Mouse (Mus musculus) ES-Bruce4 (cell line): ENCODE data around the gene Zfp189. TPM values are rescaled to one million over a fixed set of nuclear protein-coding genes. Genes with fewer than 3 reads are reported as not detected.
A peak's percentile ranks its signal among the peaks of the same experiment; 100 is the strongest.
"Not testable (repeated sequence)": the region's sequence is repeated elsewhere in the genome, so short reads cannot be mapped to it uniquely, and the experiment has no call there.

Source experiments
- H3K27ac ChIP-seq: 2 replicates; pipeline ENCODE4 v1.5.1; 2012; ENCODE audit warnings: low read length, inconsistent platforms; ENCODE audit not compliant: insufficient read depth
- H3K27me3 ChIP-seq: 2 replicates; pipeline ENCODE4 v1.6.1; 2012; ENCODE audit warnings: mild to moderate bottlenecking, low read length, inconsistent platforms; ENCODE audit not compliant: control insufficient read depth, poor library complexity, insufficient read depth, severe bottlenecking
- H3K36me3 ChIP-seq: 2 replicates; pipeline ENCODE4 v1.6.1; 2012; ENCODE audit warnings: inconsistent platforms, mild to moderate bottlenecking, low read length, moderate library complexity; ENCODE audit not compliant: control insufficient read depth, poor library complexity, insufficient read depth, severe bottlenecking
- H3K4me1 ChIP-seq: one replicate; pipeline ENCODE4 v1.8.1; 2011; ENCODE audit warnings: low read length; ENCODE audit not compliant: control insufficient read depth, insufficient read depth
- H3K4me3 ChIP-seq: 2 replicates; pipeline ENCODE4 v1.5.1; 2011; ENCODE audit warnings: low read depth, mild to moderate bottlenecking, low read length
- H3K9ac ChIP-seq: 2 replicates; pipeline ENCODE4 v1.6.1; 2012; ENCODE audit warnings: low read depth, mild to moderate bottlenecking, inconsistent platforms; ENCODE audit not compliant: poor library complexity, severe bottlenecking
- H3K9me3 ChIP-seq: replicated peaks from 2 replicates; pipeline ENCODE4 v1.6.1; 2012; ENCODE audit warnings: mild to moderate bottlenecking, low read length, inconsistent platforms; ENCODE audit not compliant: control insufficient read depth, poor library complexity, insufficient read depth, severe bottlenecking
- CTCF ChIP-seq: IDR thresholded peaks from one replicate; pipeline ENCODE4 v1.8.1; 2011; ENCODE audit warnings: low read depth, low read length
- EP300 ChIP-seq: IDR thresholded peaks from 2 replicates; pipeline ENCODE4 v1.6.1; 2011; ENCODE audit warnings: low read depth, low read length; ENCODE audit not compliant: insufficient read depth
- POLR2A ChIP-seq: IDR thresholded peaks from one replicate; pipeline ENCODE4 v1.8.1; 2011; ENCODE audit warnings: low read length; ENCODE audit not compliant: insufficient read depth
- polyA plus RNA-seq: library from polyadenylated mRNA; stranded (reverse); fragments of >200 nt; gene quantifications from 2 replicates; pipeline ENCODE4 v1.2.4, GENCODE M21; 2011; ENCODE audit warnings: low read depth; ENCODE audit not compliant: missing spikeins, insufficient read depth, insufficient read length

Zfp189 gene
- polyA plus RNA-seq, 1 experiment, result 5.0 TPM

DNA sequence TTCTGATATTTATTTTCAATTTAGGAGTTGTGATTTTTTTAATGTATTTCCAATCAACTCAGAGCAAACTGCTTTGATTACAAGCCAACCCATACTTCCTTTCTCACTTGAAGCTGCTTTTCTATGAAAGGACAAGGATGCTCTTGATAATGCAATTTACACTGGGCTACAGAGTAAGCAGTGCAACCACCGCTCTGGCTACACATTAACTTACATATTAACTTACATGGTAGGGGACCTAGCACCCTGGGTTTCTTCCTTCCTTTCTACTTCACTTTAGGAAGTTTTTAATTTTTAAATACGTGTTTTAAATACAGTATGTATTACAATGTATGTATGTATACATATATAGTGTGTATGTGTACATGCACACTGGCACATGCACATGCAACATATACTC is 11.8 kb upstream of the Zfp189 start:
- Histone ChIP-seq H3K36me3 (peaks cover 20% of the 10 kb centered on the region), H3K4me1 (no peaks in the 10 kb centered on the region), H3K27ac (no peak overlapping the region), H3K9ac (no peak overlapping the region), H3K9me3 (no peaks in the 10 kb centered on the region), H3K27me3 (no peaks in the 10 kb centered on the region), H3K4me3 (no peak overlapping the region)
- TF ChIP-seq POLR2A (no peak), EP300 (no peak), CTCF (no peak)

DNA sequence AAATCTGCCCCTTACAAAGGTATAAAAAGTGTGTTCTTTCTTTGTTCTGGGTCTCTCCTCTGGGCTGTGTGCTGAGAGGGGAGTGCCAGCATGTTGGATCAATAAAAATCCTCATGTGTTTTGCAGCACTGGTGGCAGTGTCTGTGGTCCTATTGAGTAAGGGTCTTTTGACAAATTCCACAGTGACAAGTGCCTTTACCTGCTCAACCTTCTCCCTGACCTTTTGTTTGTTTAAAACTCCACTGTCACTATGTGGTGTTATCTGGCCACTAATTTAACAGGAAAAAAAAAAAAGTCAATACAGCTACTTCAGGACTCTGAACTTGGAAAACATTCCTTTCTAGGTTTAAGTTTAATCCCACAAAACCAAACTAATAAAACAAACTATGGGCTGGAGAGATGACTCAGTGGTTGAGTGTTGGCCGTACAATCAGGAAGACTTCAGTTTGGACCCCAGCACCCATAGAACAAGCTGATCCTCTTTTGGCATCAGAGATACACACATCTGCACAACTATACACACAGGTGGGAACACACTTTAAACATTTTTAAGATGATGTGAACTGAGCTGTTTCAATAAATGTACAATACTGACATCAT is 10.6 kb upstream of the Zfp189 start:
- not testable (repeated sequence) for H3K4me1 ChIP-seq, H3K9ac ChIP-seq, H3K27me3 ChIP-seq, H3K4me3 ChIP-seq, H3K9me3 ChIP-seq, H3K27ac ChIP-seq
- H3K36me3 ChIP-seq, result peaks cover 24% of the 10 kb centered on the region

DNA sequence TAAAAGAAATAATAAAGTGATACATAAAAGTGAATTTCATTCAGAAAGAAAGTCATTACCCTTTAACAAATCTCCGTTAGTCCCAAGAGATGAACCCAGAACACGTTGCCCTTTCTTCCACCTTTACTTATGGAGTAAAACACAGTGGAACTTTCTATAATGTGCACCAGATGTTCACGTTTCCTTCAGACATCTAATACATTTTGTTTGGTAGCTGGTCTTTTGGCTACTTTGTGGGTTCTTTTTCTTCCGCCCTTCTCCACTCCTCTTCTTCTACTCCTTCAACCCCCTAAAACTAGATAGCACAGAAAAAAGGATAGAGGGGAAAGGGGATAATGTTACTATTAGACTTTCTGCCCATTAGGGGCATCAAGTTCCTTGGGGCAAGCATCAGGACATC is 8.3 kb upstream of the Zfp189 start:
- no peaks in the 10 kb centered on the region for H3K27me3 ChIP-seq
- H3K9me3 ChIP-seq, result no peaks in the 10 kb centered on the region
- H3K36me3 ChIP-seq, result peaks cover 24% of the 10 kb centered on the region
- H3K27ac ChIP-seq, result no peak overlapping the region
- H3K4me1 ChIP-seq, result no peaks in the 10 kb centered on the region
- H3K9ac ChIP-seq, result no peak overlapping the region
- TF ChIP-seq EP300, result no peak
- no peak for TF ChIP-seq POLR2A
- no peak for TF ChIP-seq CTCF
- H3K4me3 ChIP-seq, result no peak overlapping the region

DNA sequence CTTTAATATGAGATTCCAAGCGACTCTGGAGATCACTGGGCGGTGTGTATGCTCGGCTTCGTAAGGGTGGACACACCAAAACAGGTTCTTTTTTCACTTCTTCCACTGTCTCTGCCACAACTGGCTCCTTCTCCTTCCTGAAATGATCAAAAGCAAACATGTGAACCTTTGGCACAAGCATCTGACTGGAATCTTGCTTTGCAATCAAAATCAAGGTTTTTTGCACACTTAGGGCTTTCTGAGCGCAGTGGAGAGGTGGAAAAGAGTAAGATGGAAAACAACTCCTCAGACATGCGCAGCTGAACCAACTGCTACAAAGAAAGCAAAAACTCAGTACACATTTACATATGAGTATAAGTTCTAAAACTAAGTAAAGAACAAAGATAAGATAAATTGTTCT is 6.5 kb upstream of the Zfp189 start:
- peaks cover 24% of the 10 kb centered on the region for H3K36me3 ChIP-seq
- no peaks in the 10 kb centered on the region for H3K27me3 ChIP-seq
- no peak for TF ChIP-seq CTCF
- no peak for TF ChIP-seq POLR2A
- TF ChIP-seq EP300, result no peak
- no peak overlapping the region for H3K27ac ChIP-seq
- no peaks in the 10 kb centered on the region for H3K9me3 ChIP-seq
- H3K4me3 ChIP-seq, result no peak overlapping the region
- H3K4me1 ChIP-seq, result no peaks in the 10 kb centered on the region
- no peak overlapping the region for H3K9ac ChIP-seq

DNA sequence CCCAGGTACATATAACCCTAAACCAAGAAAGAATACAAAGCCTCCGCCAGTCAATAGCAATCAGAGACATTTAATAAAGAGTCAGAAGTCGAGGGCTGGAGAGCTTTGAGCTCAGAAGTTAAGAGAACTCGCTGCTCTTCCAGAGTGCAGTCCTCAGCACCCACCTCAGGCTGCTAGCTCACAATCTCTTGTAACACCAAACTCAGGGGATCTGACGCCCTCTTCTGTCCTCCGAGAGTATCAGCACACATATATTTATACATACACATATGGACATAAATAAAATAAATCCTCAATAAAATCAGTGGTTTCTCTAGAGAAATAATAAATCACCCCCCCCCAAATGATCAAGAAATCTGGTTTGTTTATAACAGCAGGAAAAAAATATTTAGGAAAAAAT is 1.5 kb upstream of the Zfp189 start:
- TF ChIP-seq EP300, result no peak
- TF ChIP-seq POLR2A, result no peak
- TF ChIP-seq CTCF, result peak; percentile 36
- Histone ChIP-seq H3K4me1 (no peaks in the 10 kb centered on the region), H3K36me3 (peaks cover 1% of the 10 kb centered on the region), H3K9me3 (no peaks in the 10 kb centered on the region), H3K9ac (no peak overlapping the region), H3K27me3 (no peaks in the 10 kb centered on the region), H3K27ac (no peak overlapping the region), H3K4me3 (no peak overlapping the region)

DNA sequence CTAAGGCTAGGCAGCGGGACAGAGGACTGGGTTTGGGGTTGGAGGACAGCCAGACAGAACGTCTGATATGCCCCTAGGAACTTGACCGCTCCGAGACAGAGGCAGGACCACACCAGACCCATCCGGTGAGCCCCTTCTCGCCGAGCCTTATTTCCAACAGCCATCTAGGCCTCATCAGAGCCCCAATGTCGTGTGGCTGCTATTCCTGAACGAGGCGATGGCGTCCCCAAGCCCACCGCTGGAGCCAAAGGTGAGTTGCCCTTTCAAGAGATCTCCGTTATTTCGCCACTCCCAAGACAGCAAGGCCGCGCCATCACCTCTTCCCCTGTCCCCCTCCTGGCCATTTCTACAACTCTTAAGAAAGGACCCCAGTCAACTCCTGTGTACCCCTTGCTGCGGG is 370 bp downstream of the Zfp189 start:
- Histone ChIP-seq H3K27ac (no peak overlapping the region), H3K27me3 (no peaks in the 10 kb centered on the region), H3K9me3 (no peaks in the 10 kb centered on the region), H3K36me3 (no peaks in the 10 kb centered on the region), H3K9ac (peak overlapping the region; percentile 16; the same call in 1 of the 2 replicates), H3K4me1 (no peaks in the 10 kb centered on the region), H3K4me3 (peak overlapping the region; percentile 92)
- TF ChIP-seq POLR2A (no peak), EP300 (no peak), CTCF (no peak)
